ENCODE assay signal across 28 mouse cellular contexts in genomic region chr13:86381363-86381762, GRCm38 (mm10).
"Had no signal": no experiment of that assay in that cellular context is flagged by ENCODE, and none has a peak within 500 bp of the region (broad histone marks: within the 10 kb centered on the region; RNA-seq: fewer than 3 reads in every experiment).

No protein-coding gene starts in this region.

- H3K9me3 ChIP-seq: embryonic facial prominence, embryonic 10.5 days; embryonic facial prominence, embryonic 12.5 days; embryonic facial prominence, embryonic 13.5 days; embryonic facial prominence, embryonic 15.5 days; forebrain, embryonic 10.5 days; forebrain, embryonic 12.5 days; forebrain, embryonic 13.5 days; forebrain, embryonic 15.5 days had no signal

- H3K4me1 ChIP-seq: embryonic facial prominence, embryonic 10.5 days; embryonic facial prominence, embryonic 12.5 days; embryonic facial prominence, embryonic 13.5 days; embryonic facial prominence, embryonic 15.5 days; forebrain, embryonic 10.5 days; forebrain, embryonic 12.5 days; forebrain, embryonic 13.5 days; forebrain, embryonic 15.5 days had no signal

- H3K4me3 ChIP-seq: embryonic facial prominence, embryonic 10.5 days; embryonic facial prominence, embryonic 12.5 days; embryonic facial prominence, embryonic 13.5 days; embryonic facial prominence, embryonic 15.5 days; erythroblast, embryonic 14.5 days; forebrain, embryonic 10.5 days; forebrain, embryonic 12.5 days; forebrain, embryonic 13.5 days; forebrain, embryonic 15.5 days; gastrocnemius, adult 2 months; heart, adult 2 months had no signal

- ATAC-seq: forebrain, embryonic 13.5 days; forebrain, embryonic 14.5 days; forebrain, embryonic 15.5 days; forebrain, embryonic 16.5 days; forebrain, postnatal 0 days had no signal

- H3K9ac ChIP-seq: embryonic facial prominence, embryonic 12.5 days; embryonic facial prominence, embryonic 13.5 days; embryonic facial prominence, embryonic 15.5 days; forebrain, embryonic 12.5 days; forebrain, embryonic 13.5 days; forebrain, embryonic 15.5 days; forebrain, postnatal 0 days had no signal

- DNase-seq: cerebellum, adult 2 months; cerebellum, adult 8-10 months; cerebellum, adult 9-10 months; cerebellum, adult 9-11 months; cerebellum, postnatal 10 days; cerebellum, postnatal 25 days; cerebellum, postnatal 36 days; embryo, embryonic 11 days; forebrain, postnatal 0 days; gastrocnemius, adult 2 months; gastrocnemius, postnatal 10 days; gastrocnemius, postnatal 14 days; gastrocnemius, postnatal 25 days; gastrocnemius, postnatal 36 days; heart, adult 11 months; heart, adult 18-20 months; heart, adult 2 months had no signal

- H3K27me3 ChIP-seq: embryonic facial prominence, embryonic 12.5 days; embryonic facial prominence, embryonic 13.5 days; embryonic facial prominence, embryonic 15.5 days; forebrain, embryonic 12.5 days; forebrain, embryonic 13.5 days; forebrain, embryonic 15.5 days had no signal

- H3K36me3 ChIP-seq: embryonic facial prominence, embryonic 10.5 days; embryonic facial prominence, embryonic 12.5 days; embryonic facial prominence, embryonic 13.5 days; embryonic facial prominence, embryonic 15.5 days; forebrain, embryonic 10.5 days; forebrain, embryonic 12.5 days; forebrain, embryonic 15.5 days had no signal

- H3K27ac ChIP-seq: embryonic facial prominence, embryonic 10.5 days; embryonic facial prominence, embryonic 12.5 days; embryonic facial prominence, embryonic 13.5 days; embryonic facial prominence, embryonic 15.5 days; forebrain, embryonic 10.5 days; forebrain, embryonic 12.5 days; forebrain, embryonic 13.5 days; forebrain, embryonic 15.5 days; gastrocnemius, adult 2 months; heart, adult 2 months had no signal

- H3K4me2 ChIP-seq: embryonic facial prominence, embryonic 12.5 days; embryonic facial prominence, embryonic 13.5 days; embryonic facial prominence, embryonic 15.5 days; forebrain, embryonic 12.5 days; forebrain, embryonic 13.5 days; forebrain, embryonic 15.5 days had no signal
